Mouse (Mus musculus): ENCODE data around the gene Sfta2.

DNA sequence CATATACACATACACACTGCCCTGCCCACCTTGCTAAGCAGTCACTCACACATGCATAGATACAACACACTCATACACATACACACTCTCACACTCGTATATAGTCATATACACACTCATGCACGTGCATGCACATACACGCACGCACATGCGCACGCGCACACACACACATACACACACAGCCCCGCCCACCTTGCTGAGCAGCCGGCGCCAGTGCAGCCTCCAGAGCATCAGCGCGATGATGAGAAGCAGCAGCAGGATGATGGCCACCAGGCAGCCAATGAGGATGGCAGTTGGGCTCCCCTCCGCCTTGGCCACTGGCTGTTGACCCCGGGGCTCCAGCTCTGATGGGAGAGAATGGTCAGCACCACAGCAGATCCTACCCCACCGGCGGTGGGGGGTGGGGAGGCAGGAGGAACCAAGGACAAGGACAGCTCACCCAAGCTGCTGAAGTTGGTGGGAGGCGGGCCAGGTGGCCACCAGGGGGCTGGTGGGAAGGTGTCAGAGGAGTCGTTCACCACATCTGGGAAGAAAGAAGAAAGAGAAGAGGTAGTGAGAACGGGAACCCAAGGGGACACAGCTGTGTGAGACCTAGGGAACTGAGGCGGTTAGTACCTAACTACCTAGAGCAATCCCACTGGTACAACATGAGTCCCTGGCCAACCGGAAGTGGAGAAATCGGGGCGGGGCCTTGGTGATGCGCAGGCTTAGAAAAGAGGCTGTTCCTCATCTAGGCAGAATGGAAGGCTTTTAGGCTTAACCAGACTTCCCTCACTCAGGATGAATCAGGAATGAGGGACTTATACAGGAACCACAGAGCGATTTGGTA, 87.2 kb downstream of the Sfta2 start:
- TF ChIP-seq CTCF (conservative IDR thresholded peaks at IDR 0.05; ENCODE audit: low read length), result peak; percentile 21
- TF ChIP-seq POU5F1 (IDR thresholded peaks at IDR 0.05; ENCODE audit: borderline replicate concordance, low read length), result no peak

Data from E14TG2a.4 (cell line).